Mouse (Mus musculus): ENCODE results near the gene B230104I21Rik. TPM values are rescaled to one million over a fixed set of nuclear protein-coding genes. Genes with fewer than 3 reads are reported as not detected.

Gene B230104I21Rik
- polyA plus RNA-seq, 1 experiment from 2014 or later = not detected

GRCm38 (mm10) chr4:154386810-154387209 lies 50.9 kb downstream of the B230104I21Rik start:
- Histone ChIP-seq H3K4me1 (peaks cover 65% of the 10 kb centered on the region), H3K27ac (peak overlapping the region; percentile 70; the same call in 1 of the 2 replicates), H3K36me3 (no peaks in the 10 kb centered on the region), H3K9me3 (no peaks in the 10 kb centered on the region), H3K27me3 (ENCODE audit: insufficient read depth, poor library complexity, severe bottlenecking) (peaks cover 86% of the 10 kb centered on the region), H3K4me3 (no peak overlapping the region; the same call in 1 of the 2 replicates)
- DNase-seq (ENCODE audit: low spot score) = no peak
- 29% methylated on average over 8 of the region's 8 CpGs for whole genome bisulfite sequencing

DNA sequence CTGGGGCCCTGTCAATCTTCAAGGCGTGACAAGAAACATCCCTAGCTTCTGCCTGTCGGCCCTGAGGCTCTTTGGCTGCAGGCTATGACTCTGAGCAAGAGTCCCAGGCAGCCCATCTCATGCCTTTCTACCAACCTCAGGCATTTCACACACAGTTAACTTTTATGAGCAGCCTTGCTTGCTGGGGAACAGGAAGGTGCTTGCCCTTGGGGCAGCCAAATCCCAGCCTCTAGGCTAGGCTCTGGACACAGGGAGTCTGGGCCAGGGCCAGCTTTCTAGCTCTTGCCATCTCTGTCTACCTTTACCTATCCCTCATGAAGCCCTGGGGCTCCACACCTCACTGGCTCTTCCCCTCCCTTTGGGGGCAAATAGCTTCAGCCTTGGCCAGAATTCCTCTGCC lies 53.7 kb downstream of the B230104I21Rik start:
- WGBS = 64% methylated on average over 2 of the region's 2 CpGs
- Histone ChIP-seq H3K27ac (peak overlapping the region; percentile 83), H3K4me3 (no peak overlapping the region), H3K9me3 (no peaks in the 10 kb centered on the region), H3K36me3 (no peaks in the 10 kb centered on the region), H3K4me1 (peaks cover 93% of the 10 kb centered on the region), H3K27me3 (ENCODE audit: insufficient read depth, poor library complexity, severe bottlenecking) (peaks cover 68% of the 10 kb centered on the region)
- no peak for DNase-seq (ENCODE audit: low spot score)

- Histone ChIP-seq H3K27me3 (ENCODE audit: insufficient read depth, poor library complexity, severe bottlenecking) (peaks cover 68% of the 10 kb centered on the region), H3K4me3 (no peak overlapping the region), H3K36me3 (no peaks in the 10 kb centered on the region), H3K27ac (peak overlapping the region; percentile 83), H3K9me3 (no peaks in the 10 kb centered on the region), H3K4me1 (peaks cover 94% of the 10 kb centered on the region)
- WGBS = 17% methylated on average over 20 of the region's 20 CpGs
- DNase-seq (ENCODE audit: low spot score) = no peak
Measured at GRCm38 (mm10) chr4:154390333-154391080, 54.6 kb downstream of the B230104I21Rik start.

DNA sequence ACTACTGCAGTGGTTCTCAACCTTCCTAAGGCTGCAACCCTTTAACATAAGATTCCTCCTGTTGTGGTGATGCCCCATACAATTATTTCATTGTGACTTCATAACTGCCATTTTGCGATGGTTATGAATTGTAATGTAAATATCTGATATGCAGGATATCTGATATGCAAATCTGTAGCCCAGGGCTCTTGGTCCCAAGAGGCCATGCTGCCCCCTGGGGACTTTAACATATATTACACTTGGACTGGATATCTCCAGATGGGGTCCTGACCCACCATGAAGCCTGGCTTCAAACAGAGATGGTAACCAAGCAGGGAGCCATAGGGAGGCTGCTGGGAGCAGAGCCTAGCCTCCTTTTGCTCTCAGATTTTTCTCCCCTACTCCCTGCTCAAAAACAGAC lies 56.7 kb downstream of the B230104I21Rik start:
- H3K27ac ChIP-seq = peak overlapping the region; percentile 87; the same call in 1 of the 2 replicates
- no peaks in the 10 kb centered on the region for H3K36me3 ChIP-seq
- 79% methylated on average over 1 of the region's 1 CpGs for WGBS
- no peak for DNase-seq (ENCODE audit: low spot score)
- no peak overlapping the region for H3K4me3 ChIP-seq
- peaks cover 74% of the 10 kb centered on the region for H3K27me3 ChIP-seq (ENCODE audit: insufficient read depth, poor library complexity, severe bottlenecking)
- H3K4me1 ChIP-seq = peaks cover 77% of the 10 kb centered on the region
- H3K9me3 ChIP-seq = no peaks in the 10 kb centered on the region

DNA sequence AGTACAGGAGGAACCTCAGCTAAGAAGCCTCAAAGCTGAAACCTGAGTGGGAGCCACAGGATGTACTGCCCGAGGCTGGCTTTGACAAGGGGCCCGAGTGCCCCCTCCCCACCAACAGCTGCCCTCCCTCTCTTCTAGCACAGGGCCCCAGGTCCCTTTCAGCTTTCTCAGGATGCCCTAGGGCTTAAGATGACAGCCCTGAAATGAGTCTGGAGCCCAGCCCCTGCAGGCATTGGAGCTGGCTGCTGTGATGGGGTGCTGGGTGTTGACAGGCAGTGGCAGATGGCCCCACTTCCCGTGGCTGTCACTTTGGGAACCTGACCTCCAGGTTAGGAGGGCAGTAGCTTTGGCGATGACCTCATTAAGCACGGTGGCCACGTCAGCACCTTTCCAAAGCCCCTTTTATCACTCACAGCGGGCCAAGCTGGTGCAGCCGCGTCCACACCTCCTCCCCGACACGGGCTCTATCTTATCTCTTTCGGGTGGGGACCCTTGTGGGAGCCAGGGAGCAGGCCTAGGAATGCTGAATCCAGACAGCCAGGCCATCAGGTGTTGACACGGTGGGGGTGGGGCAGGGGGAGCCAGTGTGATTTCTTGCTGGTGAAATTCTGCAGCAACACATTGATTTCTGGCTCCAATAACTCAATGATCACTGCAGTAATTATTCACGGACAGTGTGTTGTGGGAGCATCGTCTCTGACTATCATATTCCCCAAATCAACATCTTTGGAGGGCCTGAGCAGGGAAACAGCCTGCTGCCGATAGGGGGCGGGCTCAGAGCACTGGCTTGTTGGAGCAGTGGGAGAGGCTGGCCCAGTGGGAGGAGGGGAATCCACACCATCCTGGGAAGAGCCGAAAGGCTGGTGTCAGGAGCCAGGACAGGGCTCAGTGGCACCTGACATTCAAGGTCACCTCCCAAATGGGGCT lies 57.5 kb downstream of the B230104I21Rik start:
- Histone ChIP-seq H3K27me3 (ENCODE audit: insufficient read depth, poor library complexity, severe bottlenecking) (peaks cover 69% of the 10 kb centered on the region), H3K27ac (peak overlapping the region; percentile 87)
- peak; percentile 95 for DNase-seq (ENCODE audit: low spot score)

GRCm38 (mm10) chr4:154394123-154394722 lies 58.3 kb downstream of the B230104I21Rik start:
- Histone ChIP-seq H3K4me1 (peaks cover 66% of the 10 kb centered on the region), H3K4me3 (no peak overlapping the region), H3K36me3 (no peaks in the 10 kb centered on the region), H3K27me3 (ENCODE audit: insufficient read depth, poor library complexity, severe bottlenecking) (peaks cover 69% of the 10 kb centered on the region), H3K27ac (peak overlapping the region; percentile 87), H3K9me3 (no peaks in the 10 kb centered on the region)
- WGBS = 44% methylated on average over 7 of the region's 7 CpGs
- no peak for DNase-seq (ENCODE audit: low spot score)

More for the DNA sequence above, 57.5 kb downstream of the B230104I21Rik start:
- Histone ChIP-seq H3K9me3 (no peaks in the 10 kb centered on the region), H3K4me3 (no peak overlapping the region), H3K4me1 (peaks cover 69% of the 10 kb centered on the region), H3K36me3 (no peaks in the 10 kb centered on the region)
- 2% methylated on average over 18 of the region's 18 CpGs for WGBS

DNA sequence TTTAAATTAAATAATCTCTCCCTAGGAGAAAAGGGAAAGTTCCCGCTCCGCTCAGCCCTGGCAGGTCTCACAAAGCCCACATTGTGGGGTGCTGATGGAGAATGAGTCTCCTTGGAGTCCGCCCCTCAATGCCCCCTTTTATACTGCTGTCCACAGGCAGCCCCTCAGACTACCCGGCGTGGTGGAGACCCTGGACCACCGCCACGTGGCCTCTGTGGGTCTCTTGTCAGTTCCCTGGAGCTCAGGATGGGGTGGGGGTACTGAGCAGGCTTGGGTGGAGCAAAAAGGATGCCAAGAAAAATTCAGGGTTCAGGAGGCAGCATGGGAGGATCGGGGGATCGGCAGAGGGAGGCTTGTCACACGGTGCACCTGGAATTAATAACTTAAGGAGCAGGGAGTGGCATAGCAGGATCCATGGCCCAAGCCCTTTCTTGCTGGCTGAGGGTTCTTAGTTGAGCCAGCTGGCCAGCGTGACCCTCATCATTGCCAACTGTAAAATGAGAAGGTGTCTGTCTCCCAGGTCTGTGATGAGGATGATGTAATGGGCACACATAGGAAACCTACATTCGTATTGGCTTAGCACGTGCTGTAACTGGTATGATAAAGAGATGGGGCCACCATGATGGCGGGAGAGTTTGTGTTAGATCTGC lies 60.9 kb downstream of the B230104I21Rik start:
- Histone ChIP-seq H3K27ac (0 out of 2 replicates have a peak overlapping the region, but pooled peaks have one; percentile 52), H3K4me1 (peaks cover 62% of the 10 kb centered on the region)

More for the DNA sequence above, 60.9 kb downstream of the B230104I21Rik start:
- no peaks in the 10 kb centered on the region for H3K9me3 ChIP-seq
- 89% methylated on average over 14 of the region's 14 CpGs for WGBS
- no peaks in the 10 kb centered on the region for H3K36me3 ChIP-seq
- H3K27me3 ChIP-seq (ENCODE audit: insufficient read depth, poor library complexity, severe bottlenecking) = peaks cover 49% of the 10 kb centered on the region
- no peak overlapping the region for H3K4me3 ChIP-seq
- no peak for DNase-seq (ENCODE audit: low spot score)

Other genes with a start within 250 kb of the B230104I21Rik start
- gene Trp73, start 195.9 kb upstream of the B230104I21Rik start, polyA plus RNA-seq (2016; fragmentation: Nextera tagmentation; extraction: Ambion mirVana) = 0.09 TPM in 1 of 2 replicates, not detected in the other
- 27.7 and 33.2 TPM in 2 replicates for gene Wrap73, start 193.8 kb upstream of the B230104I21Rik start, polyA plus RNA-seq (2016; fragmentation: Nextera tagmentation; extraction: Ambion mirVana)
- 125 and 140 TPM in 2 replicates for gene Tprgl, start 175.5 kb upstream of the B230104I21Rik start, polyA plus RNA-seq (2016; fragmentation: Nextera tagmentation; extraction: Ambion mirVana)
- 8.7 and 13.5 TPM in 2 replicates for gene Megf6, start 165.4 kb upstream of the B230104I21Rik start, polyA plus RNA-seq (2016; fragmentation: Nextera tagmentation; extraction: Ambion mirVana)
- 3.3 and 7.4 TPM in 2 replicates for gene Arhgef16, start 34.5 kb upstream of the B230104I21Rik start, polyA plus RNA-seq (2016; fragmentation: Nextera tagmentation; extraction: Ambion mirVana)